Mouse (Mus musculus) midbrain, postnatal 0 days (tissue): ENCODE results near the gene Cers5. TPM values are rescaled to one million over a fixed set of nuclear protein-coding genes. Genes with fewer than 3 reads are reported as not detected.
A peak's percentile ranks its signal among the peaks of the same experiment; 100 is the strongest.

ENCODE experiments used
- ATAC-seq: fragments of 200-750 bp; cut with Nextera tagmentation; 2 replicates; pipeline ENCODE4 v1.8.0; 2017; ENCODE audit warnings: moderate number of reproducible peaks, mild to moderate bottlenecking, moderate TSS enrichment, moderate library complexity; ENCODE audit not compliant: low FRiP score
- DNase-seq: peaks from one replicate; pipeline ENCODE4 v3.0.0-alpha.2; 2015; ENCODE audit warnings: low spot score
- H3K27ac ChIP-seq: fragments of 300-500 bp; sonication (generic); 2 replicates; pipeline ENCODE4 v1.5.1; 2014; ENCODE audit warnings: low read depth, mild to moderate bottlenecking, low read length, mixed read lengths
- H3K27me3 ChIP-seq: fragments of 300-500 bp; sonication (generic); 2 replicates; pipeline ENCODE4 v1.6.1; 2014; ENCODE audit warnings: low read length, control low read depth, mixed read lengths; ENCODE audit not compliant: insufficient read depth
- H3K36me3 ChIP-seq: fragments of 300-500 bp; sonication (generic); 2 replicates; pipeline ENCODE4 v1.6.1; 2014; ENCODE audit warnings: low read length, control low read depth, mixed read lengths; ENCODE audit not compliant: insufficient read depth
- H3K4me1 ChIP-seq: fragments of 300-500 bp; sonication (generic); 2 replicates; pipeline ENCODE4 v1.6.1; 2014; ENCODE audit warnings: mild to moderate bottlenecking, control low read depth, antibody characterized with exemption, low read length, mixed read lengths; ENCODE audit not compliant: insufficient read depth
- H3K4me2 ChIP-seq: fragments of 300-500 bp; sonication (generic); 2 replicates; pipeline ENCODE4 v1.6.1; 2014; ENCODE audit warnings: low read depth, mild to moderate bottlenecking, low read length, mixed read lengths; ENCODE audit not compliant: poor library complexity, severe bottlenecking
- H3K4me3 ChIP-seq: fragments of 300-500 bp; sonication (generic); 2 replicates; pipeline ENCODE4 v1.5.1; 2014; ENCODE audit warnings: low read depth, mild to moderate bottlenecking, low read length, moderate library complexity
- H3K9ac ChIP-seq: fragments of 300-500 bp; sonication (generic); replicated peaks from 2 replicates; pipeline ENCODE4 v1.6.1; 2014; ENCODE audit warnings: mild to moderate bottlenecking, low read length, moderate library complexity, mixed read lengths; ENCODE audit not compliant: poor library complexity, severe bottlenecking
- H3K9me3 ChIP-seq: fragments of 300-500 bp; sonication (generic); 2 replicates; pipeline ENCODE4 v1.6.1; 2016; ENCODE audit warnings: low read length, control low read depth
- CTCF ChIP-seq: IDR thresholded peaks from 2 replicates; pipeline ENCODE4 v1.5.1; 2016; ENCODE audit warnings: antibody characterized with exemption, mild to moderate bottlenecking
- WGBS: fragments of 180-500 bp; shearing (Covaris S2); extraction: QIAGEN DNeasy Blood & Tissue Kit; methylation state at CpG from one replicate; pipeline ENCODE4 v1.1.7; 2014; 5-methylcytosine and 5-hydroxymethylcytosine counted together
- polyA plus RNA-seq: library from polyadenylated mRNA; unstranded; fragments of >200 nt; fragmentation: Nextera tagmentation; extraction: Ambion mirVana; gene quantifications from 2 replicates; pipeline ENCODE4 v1.2.1, GENCODE M21; 2015
- total RNA-seq: library from RNA; depleted of rRNA; stranded (reverse); fragments of >200 nt; gene quantifications from 2 replicates; pipeline ENCODE4 v1.2.3, GENCODE M21; 2014

Gene Cers5
- total and polyA plus RNA-seq, 2 experiments from 2014 or later, result 76.8 to 94.2 TPM

DNA sequence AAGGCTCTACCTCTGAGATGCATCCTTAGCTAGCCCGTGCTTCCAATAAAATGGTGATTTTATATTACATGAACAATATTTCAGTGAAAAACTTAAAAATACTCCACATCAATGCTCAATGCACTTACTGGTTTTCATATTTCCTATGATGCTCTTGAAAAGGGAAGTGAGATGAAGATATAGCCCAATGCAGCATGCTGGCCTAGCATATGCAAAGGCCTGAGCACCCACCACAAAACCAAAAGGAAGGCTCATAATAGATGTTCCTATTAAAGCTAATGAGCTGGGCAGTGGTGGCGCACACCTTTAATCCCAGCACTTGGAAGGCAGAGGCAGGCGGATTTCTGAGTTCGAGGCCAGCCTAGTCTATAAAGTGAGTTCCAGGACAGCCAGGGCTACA, 33.0 kb upstream of the Cers5 start:
- Histone ChIP-seq H3K4me1 (no peaks in the 10 kb centered on the region), H3K4me3 (no peak overlapping the region), H3K27me3 (no peaks in the 10 kb centered on the region), H3K36me3 (peaks cover 4% of the 10 kb centered on the region; the same call in 1 of the 2 replicates), H3K4me2 (no peak overlapping the region), H3K9me3 (no peaks in the 10 kb centered on the region), H3K27ac (no peak overlapping the region), H3K9ac (no peak overlapping the region)
- TF ChIP-seq CTCF, result no peak
- WGBS, result 95% methylated on average over 4 of the region's 4 CpGs
- no peak for ATAC-seq
- no peak for DNase-seq

DNA sequence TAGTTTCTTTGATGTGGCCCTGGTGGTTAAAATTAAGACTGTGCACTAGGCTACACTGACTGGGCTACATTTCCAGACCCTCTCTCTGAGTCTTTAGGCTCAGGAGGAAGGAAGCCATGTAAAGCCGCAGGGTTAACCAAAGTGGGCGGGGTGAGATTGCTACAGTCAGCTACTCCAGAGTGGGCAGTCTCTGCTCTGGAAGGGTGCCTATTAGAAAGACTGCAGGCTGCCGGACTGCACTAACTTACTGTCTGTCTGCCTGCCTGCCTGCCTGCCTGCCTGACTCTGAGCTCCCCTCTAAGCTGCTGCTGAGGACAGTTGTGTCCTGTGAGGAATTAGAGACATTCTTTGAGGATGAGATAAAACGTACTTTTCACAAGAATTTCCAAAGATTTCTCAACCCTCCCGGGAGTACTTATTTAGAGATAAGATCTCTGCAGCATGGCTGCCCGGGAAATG, 30.5 kb upstream of the Cers5 start:
- no peak for TF ChIP-seq CTCF
- H3K4me1 ChIP-seq, result no peaks in the 10 kb centered on the region
- 30% methylated on average over 6 of the region's 6 CpGs for WGBS
- no peak for DNase-seq
- no peak for ATAC-seq
- H3K27ac ChIP-seq, result no peak overlapping the region
- no peak overlapping the region for H3K4me2 ChIP-seq
- no peaks in the 10 kb centered on the region; the same call in 1 of the 2 replicates for H3K27me3 ChIP-seq
- H3K36me3 ChIP-seq, result peaks cover 4% of the 10 kb centered on the region; the same call in 1 of the 2 replicates
- no peaks in the 10 kb centered on the region for H3K9me3 ChIP-seq
- H3K4me3 ChIP-seq, result no peak overlapping the region
- no peak overlapping the region for H3K9ac ChIP-seq

DNA sequence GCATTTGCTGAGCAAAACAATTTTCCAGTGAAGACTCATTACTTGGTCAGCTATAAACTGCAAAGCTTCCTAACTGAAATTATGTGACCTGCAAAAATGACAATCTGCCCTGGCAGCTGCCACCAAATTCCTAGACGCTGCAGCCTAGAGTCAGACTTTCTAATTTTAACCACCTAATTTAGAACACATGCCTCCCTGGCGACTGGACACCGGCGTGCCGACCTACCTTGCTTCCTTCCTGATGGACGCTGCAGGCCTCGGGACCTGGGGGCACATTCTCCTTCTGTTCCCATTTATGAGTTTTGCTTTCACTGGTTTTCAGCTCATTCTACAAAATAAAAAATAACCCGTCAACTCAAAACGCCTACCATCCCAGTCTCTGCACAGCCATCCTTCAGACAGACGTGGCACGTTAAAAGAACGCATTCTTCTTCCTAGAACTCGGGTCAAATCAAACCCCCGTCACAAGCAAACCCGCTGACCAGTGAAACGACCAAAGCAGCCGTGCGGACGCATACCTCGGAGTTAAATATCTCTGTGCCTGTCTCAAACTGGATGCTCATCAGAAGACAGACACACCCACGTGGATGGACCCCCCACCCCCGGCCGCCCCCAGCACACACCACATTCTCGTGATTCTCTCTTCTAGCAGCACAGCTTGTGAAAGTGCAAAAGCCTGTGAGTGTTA, 29.3 kb upstream of the Cers5 start:
- peaks cover 4% of the 10 kb centered on the region; the same call in 1 of the 2 replicates for H3K36me3 ChIP-seq
- no peaks in the 10 kb centered on the region for H3K9me3 ChIP-seq
- no peaks in the 10 kb centered on the region; the same call in 1 of the 2 replicates for H3K27me3 ChIP-seq
- DNase-seq (no peak), ATAC-seq (no peak)
- TF ChIP-seq CTCF, result no peak
- no peak overlapping the region for H3K4me2 ChIP-seq
- no peak overlapping the region for H3K9ac ChIP-seq
- WGBS, result 71% methylated on average over 24 of the region's 24 CpGs
- H3K4me1 ChIP-seq, result no peaks in the 10 kb centered on the region
- H3K27ac ChIP-seq, result no peak overlapping the region
- no peak overlapping the region for H3K4me3 ChIP-seq

DNA sequence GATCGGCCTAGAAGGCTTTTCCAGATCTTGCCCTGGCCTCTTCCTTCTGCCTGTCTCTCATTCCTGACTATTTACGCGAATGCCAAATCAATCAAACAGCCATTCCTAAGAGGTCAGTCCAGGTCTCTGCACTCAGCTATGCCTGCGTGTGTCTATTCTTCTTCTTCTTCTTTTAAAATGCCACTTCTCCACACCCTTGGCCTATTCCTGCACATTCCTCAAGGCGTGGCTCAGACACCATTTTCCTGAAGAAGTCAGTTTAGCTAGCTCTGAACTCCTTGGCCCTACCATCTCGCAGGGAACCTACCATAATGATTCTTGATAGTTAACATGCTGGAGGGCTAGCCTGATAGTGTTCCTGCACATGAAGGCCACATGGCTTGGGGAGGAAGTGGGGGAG, 27.0 kb upstream of the Cers5 start:
- no peaks in the 10 kb centered on the region for H3K4me1 ChIP-seq
- TF ChIP-seq CTCF, result no peak
- H3K27me3 ChIP-seq, result no peaks in the 10 kb centered on the region; the same call in 1 of the 2 replicates
- no peak for DNase-seq
- no peak overlapping the region for H3K4me3 ChIP-seq
- 92% methylated on average over 6 of the region's 6 CpGs for WGBS
- H3K9ac ChIP-seq, result no peak overlapping the region
- no peak for ATAC-seq
- H3K27ac ChIP-seq, result no peak overlapping the region
- H3K9me3 ChIP-seq, result no peaks in the 10 kb centered on the region
- no peaks in the 10 kb centered on the region for H3K36me3 ChIP-seq
- H3K4me2 ChIP-seq, result no peak overlapping the region

DNA sequence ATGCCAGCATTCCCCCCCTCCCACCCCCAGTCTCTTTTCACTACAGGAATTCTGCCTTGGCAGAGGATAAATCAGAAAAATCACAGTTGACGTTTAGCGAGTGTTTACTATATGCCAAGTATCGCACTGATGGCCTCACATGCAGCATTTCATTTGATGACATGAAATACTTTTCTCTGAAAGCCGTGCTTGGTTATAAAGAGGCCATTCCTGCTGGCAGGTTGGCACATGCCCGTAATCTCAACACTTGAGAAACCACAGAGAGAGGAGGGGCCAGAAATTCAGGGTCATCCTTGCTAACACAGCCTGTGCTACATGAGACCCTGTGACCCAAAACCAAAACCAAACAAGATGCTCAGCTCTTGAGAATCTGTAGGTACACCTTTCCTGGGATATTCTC, 25.2 kb upstream of the Cers5 start:
- no peak overlapping the region for H3K27ac ChIP-seq
- H3K4me1 ChIP-seq, result no peaks in the 10 kb centered on the region
- H3K4me3 ChIP-seq, result no peak overlapping the region
- H3K9ac ChIP-seq, result no peak overlapping the region
- no peak for ATAC-seq
- H3K27me3 ChIP-seq, result no peaks in the 10 kb centered on the region; the same call in 1 of the 2 replicates
- TF ChIP-seq CTCF, result no peak
- H3K36me3 ChIP-seq, result no peaks in the 10 kb centered on the region
- H3K4me2 ChIP-seq, result no peak overlapping the region
- no peak for DNase-seq
- H3K9me3 ChIP-seq, result no peaks in the 10 kb centered on the region
- 76% methylated on average over 5 of the region's 5 CpGs for WGBS

DNA sequence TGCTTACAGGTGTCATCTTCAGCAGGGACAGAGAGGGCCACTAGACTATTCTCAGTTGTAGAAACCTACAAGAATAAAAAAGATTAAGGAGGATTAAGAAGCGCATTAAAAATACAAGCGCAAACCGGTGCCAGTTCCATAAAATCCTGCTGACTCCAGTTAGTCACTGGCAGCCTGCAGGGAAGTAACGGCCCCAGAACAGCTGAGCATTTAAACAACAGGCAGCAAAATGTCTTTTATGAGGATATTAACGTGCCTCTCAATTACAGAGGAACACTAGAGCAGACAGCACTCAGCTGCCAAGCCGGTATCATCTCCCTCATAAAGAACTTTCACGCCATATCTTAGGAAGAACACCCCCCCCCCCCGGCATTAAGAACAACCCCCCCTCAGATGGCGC, 24.1 kb upstream of the Cers5 start:
- H3K4me2 ChIP-seq, result no peak overlapping the region
- ATAC-seq (no peak), DNase-seq (peak; percentile 43)
- H3K9me3 ChIP-seq, result no peaks in the 10 kb centered on the region
- no peaks in the 10 kb centered on the region for H3K4me1 ChIP-seq
- no peak for TF ChIP-seq CTCF
- no peaks in the 10 kb centered on the region for H3K36me3 ChIP-seq
- no peak overlapping the region for H3K9ac ChIP-seq
- 49% methylated on average over 9 of the region's 9 CpGs for WGBS
- H3K4me3 ChIP-seq, result no peak overlapping the region
- no peak overlapping the region for H3K27ac ChIP-seq
- no peaks in the 10 kb centered on the region; the same call in 1 of the 2 replicates for H3K27me3 ChIP-seq
